Mouse (Mus musculus): ENCODE measurements around the gene Tnks2.

Tnks2 gene

GRCm38 (mm10) chr19:36932097-36932496, 98.1 kb downstream of the Tnks2 start:
- no peak for ATAC-seq (ENCODE audit: low TSS enrichment)

GRCm38 (mm10) chr19:36932613-36933012, 98.6 kb downstream of the Tnks2 start:
- ATAC-seq (ENCODE audit: low TSS enrichment) = no peak

DNA sequence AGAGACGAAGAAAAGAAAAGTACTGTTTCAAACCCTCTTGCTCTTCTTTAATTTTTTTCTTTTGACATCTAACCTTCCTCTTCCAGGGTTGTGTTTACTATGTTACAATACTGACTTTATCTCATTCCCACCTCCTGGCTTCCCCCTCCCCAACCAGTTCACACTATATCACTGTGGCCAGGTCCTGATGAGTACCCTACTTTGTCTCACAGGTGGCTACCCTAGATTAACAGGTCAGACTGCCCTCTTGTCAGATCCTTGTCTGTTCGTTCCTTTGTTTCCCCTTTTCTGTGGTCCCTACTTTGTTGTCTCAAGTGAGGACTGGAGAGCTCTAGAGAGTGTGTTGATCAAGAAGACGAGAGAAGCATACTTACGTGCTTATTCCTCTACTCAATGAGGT, 102.3 kb downstream of the Tnks2 start:
- no peak for ATAC-seq (ENCODE audit: low TSS enrichment)

GRCm38 (mm10) chr19:36938008-36938407, 104.0 kb downstream of the Tnks2 start:
- no peak for ATAC-seq (ENCODE audit: low TSS enrichment)

- no peak for ATAC-seq (ENCODE audit: low TSS enrichment)
Observed at GRCm38 (mm10) chr19:36940064-36940463, 106.0 kb downstream of the Tnks2 start.

Measured in frontal cortex, adult (tissue).